Mouse (Mus musculus) MEL (cell line): ENCODE measurements around the gene Pde1a.

ENCODE experiments used
- CTCF ChIP-seq, 3 experiments: IDR thresholded peaks in 2 of 3; conservative IDR thresholded peaks in 1 of 3; 2 replicates each; pipeline ENCODE4 v1.5.1; 2011 to 2012; ENCODE audit warnings: low read length in 3 of 3, low read depth in 2 of 3, mild to moderate bottlenecking in 2 of 3, improper control_type of control experiment in 1 of 3, inconsistent platforms in 1 of 3, mixed read lengths in 1 of 3, moderate library complexity in 1 of 3; ENCODE audit not compliant: control insufficient read depth in 1 of 3, insufficient read depth in 1 of 3, poor library complexity in 1 of 3, severe bottlenecking in 1 of 3
- E2F4 ChIP-seq: IDR thresholded peaks from 2 replicates; pipeline ENCODE4 v1.6.1; 2011; ENCODE audit warnings: low read depth, low read length, improper control_type of control experiment, borderline replicate concordance
- RAD21 ChIP-seq: IDR thresholded peaks from 2 replicates; pipeline ENCODE4 v1.6.1; 2011; ENCODE audit warnings: mild to moderate bottlenecking, low read depth, low read length, improper control_type of control experiment
- UBTF ChIP-seq: IDR thresholded peaks from 2 replicates; pipeline ENCODE4 v1.6.1; 2012; ENCODE audit warnings: low read depth, mild to moderate bottlenecking, inconsistent platforms, low read length, improper control_type of control experiment, moderate library complexity, borderline replicate concordance; ENCODE audit not compliant: insufficient read depth
- USF2 ChIP-seq, 2 experiments: IDR thresholded peaks; 2 replicates each; pipeline ENCODE4 v1.6.1; 2011 to 2012; ENCODE audit warnings: improper control_type of control experiment in 2 of 2, low read length in 2 of 2, borderline replicate concordance in 1 of 2, inconsistent platforms in 1 of 2, low read depth in 1 of 2, mild to moderate bottlenecking in 1 of 2; ENCODE audit not compliant: insufficient read depth in 1 of 2

- TF ChIP-seq USF2 (IDR thresholded peaks at IDR 0.05; ENCODE audit: borderline replicate concordance in 1 of 2, insufficient read depth in 1 of 2, low read depth in 1 of 2, low read length in 2 of 2), result no peak
- no peak for TF ChIP-seq E2F4
- TF ChIP-seq CTCF (IDR thresholded peaks at IDR 0.05 in 2 of 3, conservative IDR thresholded peaks at IDR 0.05 in 1 of 3; ENCODE audit: control insufficient read depth in 1 of 3, insufficient read depth in 1 of 3, low read depth in 2 of 3, low read length in 3 of 3, poor library complexity in 1 of 3, severe bottlenecking in 1 of 3), result no peak
- TF ChIP-seq RAD21, result no peak
- no peak for TF ChIP-seq UBTF
These were observed 290.2 kb downstream of the Pde1a start for GRCm38 (mm10) chr2:79839090-79839489.
